Mouse (Mus musculus): ENCODE results near the gene Gm20708.
A peak's percentile ranks its signal among the peaks of the same experiment; 100 is the strongest.
"Not testable (repeated sequence)": the region's sequence is repeated elsewhere in the genome, so short reads cannot be mapped to it uniquely, and the experiment has no call there.

Gene Gm20708

GRCm38 (mm10) chr11:117813867-117814266 is 4.4 kb downstream of the Gm20708 start:
- DNase-seq (ENCODE audit: low read depth): no peak

- no peak for DNase-seq (ENCODE audit: low read depth)
These were observed 5.4 kb downstream of the Gm20708 start for GRCm38 (mm10) chr11:117814704-117815366.

DNA sequence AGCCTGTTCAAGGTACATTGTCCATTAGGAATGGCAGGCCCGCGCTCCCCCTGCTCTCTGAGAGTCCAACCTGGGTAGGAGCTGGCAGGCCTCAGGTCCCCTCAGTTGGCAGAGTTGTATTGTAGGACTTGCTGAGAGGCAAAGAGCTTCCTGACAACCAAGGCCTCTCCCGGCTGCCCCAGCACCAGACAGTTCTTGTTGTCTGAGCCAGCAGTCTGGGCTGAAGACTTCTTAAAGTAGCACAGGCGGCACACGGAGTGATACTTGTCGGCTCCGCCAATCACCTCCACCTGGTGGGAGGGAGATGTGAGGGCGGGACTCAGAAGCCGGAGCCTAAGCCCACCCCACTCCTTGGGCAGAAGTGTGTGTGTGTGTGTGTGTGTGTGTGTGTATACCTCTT is 6.4 kb downstream of the Gm20708 start:
- not testable (repeated sequence) for DNase-seq (ENCODE audit: low read depth)

GRCm38 (mm10) chr11:117816389-117816996 is 7.0 kb downstream of the Gm20708 start:
- no peak for DNase-seq (ENCODE audit: low read depth)

- no peak for DNase-seq (ENCODE audit: low read depth)
These were observed 9.6 kb downstream of the Gm20708 start for GRCm38 (mm10) chr11:117819095-117819494.

DNA sequence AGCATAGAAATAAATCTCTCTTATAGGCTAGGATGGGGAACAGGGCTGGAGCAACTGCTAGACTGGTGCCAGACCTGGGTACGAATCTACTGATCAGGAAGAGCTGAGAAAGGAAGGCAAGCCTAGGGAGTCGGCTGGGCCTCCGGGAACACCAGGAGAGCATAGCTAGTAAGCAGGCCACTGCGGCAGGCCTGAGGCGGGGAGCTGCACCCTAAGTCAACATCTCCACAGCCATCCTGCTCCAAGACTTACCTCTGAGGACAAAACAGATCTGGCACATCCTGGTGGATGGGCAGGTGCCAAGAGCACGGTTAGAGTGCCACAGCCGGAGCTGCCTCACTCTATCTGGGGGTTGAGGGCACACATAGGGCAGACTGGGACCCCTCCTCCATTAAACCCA is 10.7 kb downstream of the Gm20708 start:
- no peak for DNase-seq (ENCODE audit: low read depth)

DNA sequence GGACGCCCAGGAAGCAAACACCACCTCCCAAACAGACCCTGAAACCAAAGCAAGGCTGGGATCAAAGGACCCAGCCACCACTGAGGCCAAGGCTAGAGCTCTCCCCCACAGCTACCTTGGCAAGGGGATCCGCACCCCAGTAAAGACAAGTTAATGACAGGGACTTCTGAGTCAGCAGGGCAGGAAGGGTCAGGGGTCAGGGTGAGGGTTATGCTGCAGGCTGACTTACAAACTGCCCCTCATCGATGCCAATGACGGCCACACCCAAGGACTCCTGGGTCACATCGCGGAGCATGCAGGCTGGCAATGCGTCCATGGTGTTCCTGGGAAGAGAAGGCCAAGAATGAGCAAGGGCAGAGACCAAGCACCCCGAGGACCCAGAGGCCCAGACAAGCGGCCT is 12.4 kb downstream of the Gm20708 start:
- DNase-seq (ENCODE audit: low read depth): no peak

DNA sequence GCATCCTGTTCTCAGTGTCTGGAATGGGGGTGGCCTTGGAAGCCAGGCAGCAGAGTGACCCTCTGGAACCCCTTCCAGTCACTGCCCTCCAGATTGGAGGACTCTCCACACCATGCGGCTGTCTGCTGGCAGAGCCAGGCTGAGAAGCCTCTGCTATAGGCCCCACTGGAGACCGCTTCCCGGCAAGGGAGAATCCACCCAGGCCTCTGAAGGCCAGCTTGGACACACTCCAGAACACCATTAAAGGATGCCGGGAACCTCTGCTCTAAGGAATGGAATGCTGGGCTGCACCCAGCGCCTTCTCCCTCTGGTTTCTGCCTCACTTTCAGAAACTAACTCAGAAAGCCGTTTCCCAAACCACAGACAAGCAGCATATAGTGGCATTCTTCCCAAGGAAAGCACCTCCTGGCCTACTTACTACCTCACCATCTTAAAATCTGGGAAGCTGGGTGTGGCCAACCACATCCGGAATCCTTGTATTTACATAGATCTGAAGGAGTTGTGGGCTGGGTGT is 13.3 kb downstream of the Gm20708 start:
- DNase-seq (ENCODE audit: low read depth): peak; percentile 95

- DNase-seq (ENCODE audit: low read depth): no peak
These were observed 13.9 kb downstream of the Gm20708 start for GRCm38 (mm10) chr11:117823411-117823810.

- peak; percentile 94 for DNase-seq (ENCODE audit: low read depth)
These were observed 14.8 kb downstream of the Gm20708 start for GRCm38 (mm10) chr11:117824060-117824969.

- peak; percentile 94 for DNase-seq (ENCODE audit: low read depth)
These were observed 16.0 kb downstream of the Gm20708 start, which contains the start of the genes Afmid and Tk1 for GRCm38 (mm10) chr11:117825333-117826101. Gene Afmid (plus strand): TSS chr11:117825924. Gene Tk1 (minus strand): TSS chr11:117826092.

GRCm38 (mm10) chr11:117826164-117826563 is 16.7 kb downstream of the Gm20708 start:
- DNase-seq (ENCODE audit: low read depth): peak; percentile 75

DNA sequence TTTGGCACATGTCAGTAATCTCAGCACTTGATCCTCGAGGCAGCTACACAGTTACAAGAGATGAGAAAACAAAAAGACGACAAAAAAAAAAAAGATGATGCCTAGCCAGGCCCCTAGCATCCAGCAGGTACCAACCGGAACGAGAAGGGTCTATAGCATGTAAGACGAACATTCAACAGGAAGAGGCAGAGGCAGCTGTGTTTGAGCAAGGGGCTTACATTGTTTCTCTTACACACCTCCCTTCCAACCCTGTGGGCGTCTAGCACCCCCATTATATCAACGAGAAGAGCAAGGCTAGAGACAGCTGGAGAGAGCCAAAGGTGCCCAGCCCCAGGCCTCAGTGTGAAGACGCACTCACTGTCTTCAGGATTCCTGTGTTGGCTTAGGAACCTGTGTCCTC is 17.4 kb downstream of the Gm20708 start:
- no peak for DNase-seq (ENCODE audit: low read depth)

DNA sequence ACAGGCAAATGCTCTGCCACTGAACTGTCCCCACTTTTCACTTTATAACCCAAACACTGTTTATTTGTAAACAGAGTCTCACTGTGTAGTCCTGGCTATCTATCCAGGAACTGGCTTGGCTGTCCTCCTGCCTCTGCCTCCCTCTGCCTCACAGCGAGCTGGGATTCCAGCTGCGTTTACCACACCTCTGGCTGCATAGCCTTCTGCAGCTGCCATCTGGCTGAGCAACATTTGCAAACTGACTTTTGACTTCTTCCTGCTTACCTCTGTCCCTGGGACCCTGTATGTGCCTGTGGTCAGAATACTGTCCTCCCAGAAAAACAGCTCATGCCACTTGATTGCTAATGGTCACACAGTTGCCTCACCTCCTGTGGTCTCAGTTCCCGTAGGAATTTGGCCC is 17.9 kb downstream of the Gm20708 start:
- no peak for DNase-seq (ENCODE audit: low read depth)

DNA sequence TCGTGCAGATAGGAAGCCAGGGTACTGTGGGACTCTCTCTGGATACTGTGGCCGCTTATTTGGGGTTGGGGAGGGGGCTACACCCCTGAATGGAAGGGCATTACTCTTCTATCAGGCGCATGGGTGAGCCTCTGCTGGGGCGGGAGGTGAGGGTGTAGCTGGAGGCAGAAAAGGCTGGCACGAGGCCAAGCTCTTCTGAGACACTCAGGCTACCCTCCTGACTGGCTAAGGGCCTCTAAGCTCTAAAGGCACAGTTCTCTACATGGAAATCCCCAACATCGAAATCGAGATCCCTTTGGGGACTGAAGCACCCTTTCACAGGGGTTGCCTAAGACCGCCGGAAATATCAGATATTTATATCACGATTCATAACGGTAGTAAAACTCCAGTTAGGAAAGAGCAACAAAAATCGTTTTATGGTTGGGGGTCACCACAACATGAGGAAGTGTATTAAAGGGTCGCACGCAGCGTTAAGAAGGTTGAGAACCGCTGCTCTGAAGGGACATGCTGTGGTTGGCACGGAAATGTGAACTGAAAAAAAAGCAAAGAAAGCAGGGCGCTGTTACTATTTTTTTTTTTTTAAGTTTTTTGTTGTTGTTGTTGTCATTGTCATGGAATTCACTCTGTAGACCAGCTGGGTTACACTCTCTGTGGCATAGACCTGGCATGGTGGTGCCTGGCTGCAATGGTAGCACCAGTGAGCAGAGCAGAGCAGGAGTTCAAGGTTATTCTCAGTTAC is 18.9 kb downstream of the Gm20708 start:
- peak; percentile 63 for DNase-seq (ENCODE audit: low read depth)

DNA sequence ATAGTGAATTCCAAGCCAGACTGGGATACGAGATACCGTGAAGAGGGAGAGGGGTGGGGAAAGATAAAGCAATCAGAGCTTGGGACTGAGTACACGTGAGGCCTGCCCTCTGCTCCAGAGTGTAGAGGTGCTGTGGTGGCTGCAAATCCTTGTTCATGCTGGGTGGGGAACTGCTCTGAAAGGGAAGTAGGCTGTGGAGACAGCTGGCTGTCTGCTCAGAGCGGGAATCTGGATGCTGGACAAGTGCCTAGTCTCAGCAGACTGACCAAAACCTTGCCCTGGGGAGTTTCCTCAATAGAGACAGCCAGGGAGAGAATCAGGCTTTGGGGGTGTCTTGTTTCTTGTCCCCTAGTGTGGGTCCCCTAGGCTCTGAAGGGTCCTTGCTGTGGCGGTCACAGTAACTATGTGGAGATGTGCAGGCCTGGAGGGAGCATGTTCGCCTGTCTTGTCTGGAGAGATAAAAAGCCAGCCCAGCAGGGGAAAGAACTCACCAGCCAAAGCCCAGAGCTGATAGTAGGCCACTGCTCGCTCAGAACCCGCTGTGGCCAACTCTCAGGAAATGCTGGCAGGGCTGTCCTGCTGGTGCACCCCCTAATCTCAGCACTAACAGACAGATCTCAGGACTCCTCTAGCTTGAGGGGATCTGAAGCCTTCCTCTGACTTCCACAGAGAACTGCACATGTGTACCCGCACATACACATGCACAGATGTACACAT is 19.6 kb downstream of the Gm20708 start:
- peak; percentile 62 for DNase-seq (ENCODE audit: low read depth)

- peak; percentile 41 for DNase-seq (ENCODE audit: low read depth)
These were observed 20.3 kb downstream of the Gm20708 start for GRCm38 (mm10) chr11:117829671-117830215.

GRCm38 (mm10) chr11:117830401-117830800 is 20.9 kb downstream of the Gm20708 start:
- peak; percentile 45 for DNase-seq (ENCODE audit: low read depth)

DNA sequence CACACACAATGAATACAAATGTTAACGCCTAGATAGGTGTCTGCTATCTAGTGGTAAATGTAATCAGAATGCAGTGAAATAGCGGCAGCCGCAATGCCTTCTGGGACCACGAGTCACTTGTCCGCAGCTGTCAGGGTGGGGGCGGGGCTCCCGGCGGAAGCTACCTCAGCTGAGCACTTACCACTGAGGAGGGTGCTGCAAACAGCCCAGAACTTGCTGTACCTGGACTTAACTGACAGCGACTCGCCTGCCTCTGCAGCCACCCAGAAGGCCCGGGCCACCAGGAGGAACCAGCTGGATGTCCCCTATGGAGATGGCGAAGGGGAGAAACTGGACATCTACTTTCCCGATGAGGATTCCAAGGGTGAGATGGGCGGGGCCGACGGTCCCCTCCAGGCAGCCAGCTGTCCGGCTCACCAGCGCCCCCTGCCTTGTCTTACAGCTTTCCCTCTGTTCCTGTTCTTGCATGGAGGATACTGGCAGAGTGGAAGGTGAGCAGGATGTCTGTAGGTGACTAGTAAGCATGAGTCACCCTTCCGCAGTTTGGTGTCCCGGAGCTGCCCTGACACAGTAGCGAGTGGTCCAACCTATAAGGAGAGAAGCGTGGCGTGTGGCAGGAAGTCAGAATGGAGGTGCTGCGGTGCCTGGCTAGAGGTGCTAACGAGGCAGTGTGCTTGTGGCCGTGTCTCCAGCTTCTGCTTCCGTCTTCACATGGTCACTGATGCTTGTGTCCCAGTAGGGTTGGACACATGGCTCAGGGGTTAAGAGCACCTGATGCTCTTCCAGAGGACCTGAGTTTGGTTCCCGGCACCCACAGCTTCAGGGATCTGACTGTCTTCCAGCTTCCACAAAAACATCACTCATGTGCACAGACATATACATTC is 22.9 kb downstream of the Gm20708 start:
- DNase-seq (ENCODE audit: low read depth): peak; percentile 69

Measured in NIH3T3 (cell line).